Mouse (Mus musculus): ENCODE results near the gene Rars. TPM values are rescaled to one million over a fixed set of nuclear protein-coding genes. Genes with fewer than 3 reads are reported as not detected.
"Not testable (repeated sequence)": the region's sequence is repeated elsewhere in the genome, so short reads cannot be mapped to it uniquely, and the experiment has no call there.

The Rars gene
- polyA plus RNA-seq, 1 experiment from 2014 or later, result 77.1 TPM

DNA sequence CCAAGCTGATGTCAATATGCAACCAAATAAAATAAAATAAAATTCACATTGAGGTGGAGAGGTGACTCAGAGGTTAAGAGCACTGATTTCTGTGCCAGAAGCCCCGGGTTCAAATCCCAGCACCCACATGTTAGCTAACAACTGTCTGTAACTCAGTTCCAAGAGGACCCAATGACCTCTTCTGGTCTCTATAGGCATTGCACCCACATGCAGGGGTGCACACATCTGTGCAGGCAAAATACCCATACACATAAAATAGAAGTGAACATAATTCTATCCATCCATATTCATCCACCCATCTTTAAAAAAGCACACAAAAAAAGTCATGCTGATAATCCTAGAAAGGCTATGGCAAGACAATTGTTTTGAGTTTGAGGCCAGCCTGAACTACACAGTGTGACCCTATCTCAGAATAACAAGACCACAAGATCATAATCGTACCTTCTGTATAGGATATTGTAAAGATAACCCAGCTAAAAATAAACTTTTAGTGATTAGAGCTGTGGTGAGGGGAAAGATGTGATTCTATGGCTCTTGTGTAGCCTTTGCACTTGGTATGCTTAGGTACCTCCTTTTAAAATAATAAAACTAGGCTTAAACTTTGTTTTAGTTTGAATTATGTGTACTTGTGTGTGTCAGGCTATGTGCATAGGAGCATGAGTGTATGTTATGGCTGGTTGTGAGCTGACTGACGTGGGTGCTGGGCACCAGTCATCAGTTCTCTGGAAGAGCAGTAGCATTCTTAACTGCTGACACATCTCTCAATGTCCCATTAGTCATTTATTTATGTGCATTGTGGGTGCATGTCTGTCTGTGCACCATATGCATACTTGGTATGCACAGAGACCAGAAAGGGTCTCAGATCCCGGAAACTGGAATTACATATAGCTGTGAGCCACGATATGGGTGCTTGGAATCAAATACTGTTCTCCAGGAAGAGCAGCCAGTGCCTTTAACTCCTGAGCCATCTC is 3.1 kb upstream of the Rars start:
- H3K4me3 ChIP-seq (replicated peaks), result peak overlapping the region; percentile 38; the same call in 1 of the 2 replicates
- H3K4me1 ChIP-seq, result peaks cover 12% of the 10 kb centered on the region
- no peak for ATAC-seq (ENCODE audit: insufficient number of reproducible peaks, low FRiP score, low TSS enrichment, low read depth)
- H3K9ac ChIP-seq, result no peak overlapping the region
- peak overlapping the region; percentile 31; the same call in 1 of the 2 replicates for H3K27ac ChIP-seq (replicated peaks)
- peaks cover 1% of the 10 kb centered on the region for H3K36me3 ChIP-seq
- H3K4me2 ChIP-seq (replicated peaks), result peak overlapping the region; percentile 64
- no peaks in the 10 kb centered on the region for H3K27me3 ChIP-seq
- WGBS, result 70% methylated on average over 5 of the region's 5 CpGs
- H3K9me3 ChIP-seq (replicated peaks), result no peaks in the 10 kb centered on the region

DNA sequence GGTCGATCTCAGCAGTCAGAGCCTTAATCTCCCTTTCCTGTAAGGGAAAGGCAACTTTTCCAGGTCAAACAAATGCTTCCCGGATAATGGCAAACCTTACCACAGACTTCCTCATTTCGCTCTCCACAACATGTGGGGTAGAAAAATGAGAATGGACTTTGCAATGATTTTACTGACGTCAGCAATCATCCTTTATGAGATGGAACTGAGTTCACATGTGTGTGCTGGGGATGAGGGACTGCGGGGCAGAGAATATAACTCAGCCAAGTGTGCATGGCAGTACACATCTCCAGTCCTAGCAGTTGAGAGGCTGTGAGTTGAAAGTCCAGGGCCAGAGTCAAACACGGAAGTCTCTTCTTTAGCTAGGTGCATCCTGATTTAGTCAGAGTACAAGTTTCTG is 1.0 kb downstream of the Rars start:
- Histone ChIP-seq H3K4me1 (peaks cover 11% of the 10 kb centered on the region), H3K36me3 (peaks cover 36% of the 10 kb centered on the region), H3K27me3 (no peaks in the 10 kb centered on the region), H3K4me2 (replicated peaks) (peak overlapping the region; percentile 60), H3K27ac (replicated peaks) (no peak overlapping the region), H3K9me3 (replicated peaks) (no peaks in the 10 kb centered on the region), H3K4me3 (replicated peaks) (peak overlapping the region; percentile 97), H3K9ac (no peak overlapping the region)
- ATAC-seq (ENCODE audit: insufficient number of reproducible peaks, low FRiP score, low TSS enrichment, low read depth), result no peak
- whole genome bisulfite sequencing, result 82% methylated on average over 6 of the region's 6 CpGs

DNA sequence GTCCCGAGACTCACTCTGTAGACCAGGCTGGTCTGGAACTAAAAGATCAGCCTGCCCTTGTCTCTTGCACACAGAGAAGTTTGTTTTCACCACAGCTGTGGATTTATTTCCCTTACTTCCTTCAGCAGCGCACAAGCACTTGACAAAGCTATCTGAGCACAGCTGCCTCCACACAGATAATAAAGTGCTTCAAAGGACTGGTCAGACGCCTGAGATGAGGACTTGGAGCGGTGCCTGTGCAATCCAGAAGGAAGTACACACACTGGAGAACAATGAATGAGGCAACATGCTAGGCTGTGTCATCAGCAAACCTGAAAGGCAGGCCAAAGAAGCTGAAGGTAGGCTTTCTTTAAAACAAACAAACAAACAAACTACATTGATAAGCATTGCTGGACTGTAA is 2.2 kb downstream of the Rars start:
- Histone ChIP-seq H3K27me3 (no peaks in the 10 kb centered on the region), H3K9me3 (replicated peaks) (no peaks in the 10 kb centered on the region), H3K36me3 (peaks cover 48% of the 10 kb centered on the region), H3K4me3 (replicated peaks) (no peak overlapping the region), H3K9ac (no peak overlapping the region), H3K4me1 (peaks cover 11% of the 10 kb centered on the region), H3K4me2 (replicated peaks) (no peak overlapping the region), H3K27ac (replicated peaks) (no peak overlapping the region)
- 79% methylated on average over 4 of the region's 4 CpGs for WGBS
- no peak for ATAC-seq (ENCODE audit: insufficient number of reproducible peaks, low FRiP score, low TSS enrichment, low read depth)

DNA sequence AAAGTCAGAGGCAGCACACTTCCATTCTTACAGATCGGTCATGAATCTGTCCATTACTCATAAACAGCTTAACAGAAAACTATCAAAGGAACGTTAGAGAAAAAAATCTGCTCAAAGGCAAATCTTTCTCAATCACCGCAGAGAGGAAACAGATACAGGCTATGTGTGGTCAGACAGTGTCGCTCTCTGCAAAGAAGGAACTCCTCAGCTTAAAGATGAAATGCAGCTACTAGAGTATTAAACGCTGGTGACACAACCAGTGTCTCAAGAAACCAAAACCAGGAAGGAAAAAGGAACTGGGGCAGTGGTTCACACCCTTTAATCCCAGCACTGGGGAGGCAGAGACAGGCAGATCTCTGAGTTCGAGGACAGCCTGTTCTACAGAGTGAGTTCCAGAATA is 6.6 kb downstream of the Rars start:
- Histone ChIP-seq H3K27me3 (no peaks in the 10 kb centered on the region), H3K36me3 (peaks cover 79% of the 10 kb centered on the region), H3K9me3 (replicated peaks) (no peaks in the 10 kb centered on the region), H3K9ac (no peak overlapping the region), H3K4me2 (replicated peaks) (no peak overlapping the region), H3K27ac (replicated peaks) (no peak overlapping the region), H3K4me1 (peaks cover 4% of the 10 kb centered on the region; the same call in 1 of the 2 replicates), H3K4me3 (replicated peaks) (no peak overlapping the region)
- WGBS, result 93% methylated on average over 6 of the region's 6 CpGs
- no peak for ATAC-seq (ENCODE audit: insufficient number of reproducible peaks, low FRiP score, low TSS enrichment, low read depth)

DNA sequence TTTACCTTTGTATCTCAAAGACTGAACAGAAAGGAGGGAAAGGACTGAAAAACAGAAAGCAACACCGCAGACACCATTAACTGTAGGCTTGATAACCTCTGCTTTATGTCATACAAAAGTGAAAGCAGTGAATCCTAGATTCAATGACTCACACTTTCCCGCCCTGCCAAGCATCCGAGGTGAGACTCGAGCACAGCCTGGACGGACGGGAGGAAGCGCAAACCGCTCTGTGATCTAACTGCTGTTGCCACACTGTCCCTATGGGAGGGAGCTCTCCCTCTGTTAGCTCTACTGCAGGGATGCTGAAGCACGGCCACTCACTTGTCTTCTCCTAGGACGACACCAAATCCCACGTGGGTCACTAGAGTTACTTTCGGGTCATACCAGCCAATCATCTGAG is 18.0 kb downstream of the Rars start:
- no peaks in the 10 kb centered on the region for H3K27me3 ChIP-seq
- 90% methylated on average over 12 of the region's 12 CpGs for WGBS
- no peak overlapping the region for H3K4me3 ChIP-seq (replicated peaks)

DNA sequence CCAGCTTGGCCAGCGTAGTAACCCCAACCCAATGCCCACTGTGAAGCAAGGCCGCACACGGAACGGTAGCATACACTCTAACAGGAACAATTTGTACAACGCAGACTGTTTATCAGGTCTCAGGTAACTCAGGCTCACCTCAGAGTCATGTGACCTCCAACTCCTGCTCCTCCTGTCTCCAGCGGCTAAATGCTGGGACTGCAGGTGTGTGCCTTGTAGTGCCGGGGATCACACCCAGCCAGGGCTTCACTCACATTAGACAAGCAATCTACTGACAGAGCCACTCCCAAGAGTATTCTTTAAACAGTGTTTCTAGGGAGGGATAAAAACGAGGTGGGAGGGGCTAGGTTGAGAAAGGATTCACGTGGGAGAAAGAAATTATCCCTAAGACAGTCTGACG is 22.8 kb downstream of the Rars start:
- WGBS, result 78% methylated on average over 10 of the region's 10 CpGs
- Histone ChIP-seq H3K36me3 (peaks cover 92% of the 10 kb centered on the region), H3K27me3 (no peaks in the 10 kb centered on the region), H3K4me3 (replicated peaks) (no peak overlapping the region), H3K27ac (replicated peaks) (no peak overlapping the region), H3K9ac (no peak overlapping the region), H3K9me3 (replicated peaks) (no peaks in the 10 kb centered on the region), H3K4me2 (replicated peaks) (no peak overlapping the region), H3K4me1 (no peaks in the 10 kb centered on the region)
- ATAC-seq (ENCODE audit: insufficient number of reproducible peaks, low FRiP score, low TSS enrichment, low read depth), result no peak

More for the DNA sequence above, 18.0 kb downstream of the Rars start:
- Histone ChIP-seq H3K4me2 (replicated peaks) (no peak overlapping the region), H3K36me3 (peaks cover 94% of the 10 kb centered on the region), H3K9ac (no peak overlapping the region), H3K27ac (replicated peaks) (no peak overlapping the region), H3K4me1 (no peaks in the 10 kb centered on the region), H3K9me3 (replicated peaks) (no peaks in the 10 kb centered on the region)
- no peak for ATAC-seq (ENCODE audit: insufficient number of reproducible peaks, low FRiP score, low TSS enrichment, low read depth)

DNA sequence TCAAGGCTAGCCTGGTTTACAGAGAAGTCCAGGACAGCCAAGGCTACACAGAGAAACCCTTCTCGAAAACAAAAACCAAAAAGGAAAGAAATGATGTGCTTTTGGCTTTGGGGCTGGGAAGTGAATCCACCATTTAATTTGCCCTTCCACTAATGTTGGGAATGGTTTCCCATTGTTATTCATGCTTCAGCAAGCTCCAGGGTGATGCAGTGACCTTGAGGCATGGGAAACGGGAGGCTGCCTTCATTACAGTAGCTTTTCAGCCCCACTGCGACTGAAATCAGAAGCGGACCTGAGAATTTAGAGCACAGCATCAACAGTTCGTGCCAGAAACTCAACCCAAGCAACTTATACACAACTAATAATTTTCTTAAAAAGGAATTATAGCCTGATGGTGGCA is 33.0 kb downstream of the Rars start:
- Histone ChIP-seq H3K4me1 (peaks cover 12% of the 10 kb centered on the region), H3K27me3 (peaks cover 35% of the 10 kb centered on the region), H3K36me3 (no peaks in the 10 kb centered on the region), H3K4me3 (replicated peaks) (no peak overlapping the region), H3K9ac (no peak overlapping the region), H3K4me2 (replicated peaks) (no peak overlapping the region), H3K27ac (replicated peaks) (no peak overlapping the region), H3K9me3 (replicated peaks) (no peaks in the 10 kb centered on the region)
- no peak for ATAC-seq (ENCODE audit: insufficient number of reproducible peaks, low FRiP score, low TSS enrichment, low read depth)
- WGBS, result 74% methylated on average over 5 of the region's 5 CpGs

DNA sequence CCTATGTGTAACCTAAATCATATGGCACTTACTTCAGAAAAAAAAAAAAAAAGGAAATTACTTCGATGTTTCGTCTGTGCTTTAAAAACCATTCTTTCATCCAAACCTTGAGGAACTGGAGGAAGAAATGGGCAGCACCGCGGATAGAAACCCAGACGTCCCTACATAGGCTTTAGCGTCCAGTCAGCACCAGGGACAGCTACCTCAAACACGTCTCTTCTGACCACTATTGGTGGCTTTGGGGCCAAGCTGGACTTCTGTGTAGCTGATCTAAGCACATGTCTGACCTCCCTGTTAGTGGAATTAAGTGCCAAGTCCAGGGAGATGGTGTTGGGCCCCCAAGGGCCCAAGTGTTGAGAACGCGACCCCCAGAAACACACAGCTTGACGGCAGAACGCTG is 35.4 kb downstream of the Rars start, which contains the start of gene Fbll1:
Gene Fbll1 (minus strand): TSS at position 11 of the 400 bp plus-strand sequence.
- H3K27me3 ChIP-seq, result peaks cover 47% of the 10 kb centered on the region
- H3K9ac ChIP-seq, result no peak within 1 kb of the TSS
- peaks cover 12% of the 10 kb centered on the region for H3K4me1 ChIP-seq
- peak within 1 kb of the TSS; percentile 40 for H3K4me3 ChIP-seq (replicated peaks)
- ATAC-seq (ENCODE audit: insufficient number of reproducible peaks, low FRiP score, low TSS enrichment, low read depth), result no peak
- H3K4me2 ChIP-seq (replicated peaks), result peak within 1 kb of the TSS; percentile 65
- H3K36me3 ChIP-seq, result no peaks in the 10 kb centered on the region
- 14% methylated on average over 11 of the region's 11 CpGs for WGBS
- H3K27ac ChIP-seq (replicated peaks), result no peak within 1 kb of the TSS
- H3K9me3 ChIP-seq (replicated peaks), result no peaks in the 10 kb centered on the region

DNA sequence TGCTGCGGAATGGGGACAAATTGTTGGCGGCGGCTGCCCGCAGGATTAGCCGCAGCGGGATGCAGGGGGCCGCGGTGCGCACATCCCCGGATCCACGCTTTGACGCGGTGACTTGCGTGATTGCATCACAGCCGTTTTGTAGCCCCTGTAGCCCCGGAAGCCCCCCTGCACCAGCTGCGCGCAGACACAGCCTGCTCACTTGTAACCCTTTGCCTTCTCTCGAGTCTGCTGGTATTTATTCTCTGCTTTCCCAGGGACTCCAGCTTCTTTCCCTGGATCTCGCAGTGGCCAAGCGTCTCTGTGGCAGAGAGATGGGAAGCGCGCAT is 35.8 kb downstream of the Rars start:
- Histone ChIP-seq H3K27ac (replicated peaks) (no peak overlapping the region), H3K4me1 (peaks cover 12% of the 10 kb centered on the region), H3K4me3 (replicated peaks) (peak overlapping the region; percentile 40), H3K4me2 (replicated peaks) (peak overlapping the region; percentile 65), H3K36me3 (no peaks in the 10 kb centered on the region), H3K9me3 (replicated peaks) (no peaks in the 10 kb centered on the region), H3K27me3 (peaks cover 47% of the 10 kb centered on the region), H3K9ac (no peak overlapping the region)
- 2% methylated on average over 23 of the region's 23 CpGs for WGBS
- no peak for ATAC-seq (ENCODE audit: insufficient number of reproducible peaks, low FRiP score, low TSS enrichment, low read depth)

DNA sequence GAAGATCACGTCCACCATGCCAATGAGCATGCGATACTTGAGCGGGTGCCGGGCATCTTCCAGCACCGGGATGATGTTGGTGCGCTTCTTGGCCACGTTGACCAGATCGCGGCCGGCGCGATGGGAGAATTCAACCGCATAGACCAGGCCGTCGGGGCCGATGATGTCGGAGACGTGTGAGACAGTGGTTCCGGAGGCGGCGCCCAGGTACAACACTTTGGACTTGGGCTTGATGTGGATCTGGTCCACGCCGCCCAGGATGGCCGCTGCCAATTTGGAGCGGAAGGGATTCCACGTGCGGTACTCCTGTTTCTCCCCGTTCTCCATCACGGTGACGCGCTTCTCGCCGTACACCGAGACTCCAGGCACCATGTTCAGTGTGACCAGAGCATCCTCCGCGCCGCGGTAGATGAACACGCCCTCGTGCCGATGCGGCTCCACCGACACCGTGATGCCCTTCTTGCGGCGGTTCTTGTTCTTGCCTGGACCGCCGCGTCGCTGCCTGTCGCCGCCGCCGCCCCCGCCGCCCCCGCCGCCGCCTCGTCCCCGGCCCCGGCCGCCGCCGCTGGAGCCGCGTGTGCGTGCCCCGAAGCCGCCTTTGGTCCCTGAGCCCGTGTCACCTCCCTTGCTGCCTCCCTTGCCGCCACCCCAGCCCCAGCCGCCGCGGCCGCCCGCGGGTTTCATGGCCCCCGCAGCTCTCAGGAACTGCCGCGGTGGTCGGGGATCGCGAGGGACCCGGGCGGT is 36.4 kb downstream of the Rars start:
- Histone ChIP-seq H3K9me3 (replicated peaks) (no peaks in the 10 kb centered on the region), H3K4me1 (peaks cover 12% of the 10 kb centered on the region), H3K27me3 (peaks cover 47% of the 10 kb centered on the region), H3K4me3 (replicated peaks) (peak overlapping the region; percentile 40), H3K27ac (replicated peaks) (no peak overlapping the region), H3K9ac (no peak overlapping the region), H3K4me2 (replicated peaks) (peak overlapping the region; percentile 65), H3K36me3 (no peaks in the 10 kb centered on the region)
- no peak for ATAC-seq (ENCODE audit: insufficient number of reproducible peaks, low FRiP score, low TSS enrichment, low read depth)
- WGBS, result 5% methylated on average over 80 of the region's 86 CpGs

DNA sequence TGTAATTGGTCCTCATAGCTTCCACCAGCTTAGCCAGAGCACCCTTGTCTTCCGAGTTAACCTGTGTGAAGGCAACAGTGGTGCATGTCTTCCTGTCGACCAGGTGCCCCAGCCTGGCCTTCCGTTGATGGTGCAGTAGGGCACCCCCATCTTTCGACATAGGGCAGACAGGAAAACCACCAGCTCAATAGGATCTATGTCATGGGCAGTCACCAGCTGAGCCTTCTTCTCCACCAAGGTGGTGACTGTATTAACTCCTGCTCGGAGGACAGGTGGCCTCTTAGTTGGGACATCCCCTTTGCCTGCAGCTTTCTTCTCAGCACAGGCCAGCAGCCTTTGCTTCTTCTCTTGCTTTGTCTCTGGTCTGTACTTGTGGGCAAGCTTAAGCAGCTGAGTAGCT is 41.5 kb downstream of the Rars start:
- WGBS, result 87% methylated on average over 5 of the region's 5 CpGs
- H3K4me2 ChIP-seq (replicated peaks); H3K9ac ChIP-seq; H3K27ac ChIP-seq (replicated peaks); ATAC-seq (ENCODE audit: insufficient number of reproducible peaks, low FRiP score, low TSS enrichment, low read depth); H3K4me3 ChIP-seq (replicated peaks); H3K4me1 ChIP-seq; H3K9me3 ChIP-seq (replicated peaks): not testable (repeated sequence)
- Histone ChIP-seq H3K27me3 (peaks cover 27% of the 10 kb centered on the region), H3K36me3 (peaks cover 19% of the 10 kb centered on the region)
